Mouse (Mus musculus): Measurements from ENCODE around the gene Zcwpw1. TPM values are rescaled to one million over a fixed set of nuclear protein-coding genes. Genes with fewer than 3 reads are reported as not detected.

Zcwpw1 gene
- total and polyA plus RNA-seq, 3 experiments: 11.1 to 16.0 TPM; not detected in 1

DNA sequence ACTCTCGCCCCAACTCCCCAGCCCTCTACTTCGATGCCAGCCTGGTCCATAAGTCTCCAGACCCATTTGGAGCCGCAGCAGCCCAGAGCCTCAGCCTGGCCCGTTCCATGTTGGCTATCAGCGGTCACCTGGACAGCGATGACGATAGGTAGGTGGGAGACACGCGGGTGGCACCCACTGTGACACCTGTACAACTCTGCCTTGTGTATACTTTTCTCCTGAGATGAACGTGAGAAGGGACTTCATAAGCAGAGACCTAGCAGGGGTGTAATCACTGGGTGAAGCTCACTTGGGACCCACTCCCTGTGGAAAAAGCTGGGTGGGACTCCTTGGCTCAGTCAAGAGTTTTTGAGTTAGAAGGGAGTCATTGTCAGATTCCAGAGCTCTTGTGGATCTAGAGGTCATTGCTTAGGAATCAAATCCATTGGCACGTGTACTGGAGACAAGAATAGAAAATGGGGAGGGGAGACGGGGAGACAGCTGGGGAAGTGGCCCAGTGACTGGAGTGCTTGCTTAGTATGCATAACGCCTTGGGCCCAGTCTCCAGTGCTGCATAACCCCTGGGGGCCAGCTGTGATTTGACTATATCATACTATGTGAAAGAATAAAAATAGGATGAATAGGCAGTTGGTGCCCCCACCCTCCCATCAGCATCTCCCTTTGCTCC is 36.2 kb upstream of the Zcwpw1 start:
- no peak for DNase-seq (ENCODE audit: low read depth, low spot score)
- Histone ChIP-seq H3K9ac (ENCODE audit: control insufficient read depth, low read depth, low read length, poor library complexity, severe bottlenecking) (no peak overlapping the region), H3K27ac (ENCODE audit: control insufficient read depth, low read depth, low read length) (no peak overlapping the region), H3K79me2 (ENCODE audit: control insufficient read depth, insufficient read depth, low read length, poor library complexity) (peaks cover 29% of the 10 kb centered on the region), H3K27me3 (ENCODE audit: control insufficient read depth in 1 of 2, insufficient read depth in 2 of 2, low read length in 2 of 2) (no peaks in the 10 kb centered on the region), H3K4me1 (ENCODE audit: control insufficient read depth in 1 of 2, insufficient read depth in 2 of 2, low read length in 2 of 2) (peaks cover 3 to 15% of the 10 kb centered on the region in 2 experiments; a peak in 3 of 4 replicates), H3K9me3 (replicated peaks; ENCODE audit: insufficient read depth, low read length) (no peaks in the 10 kb centered on the region), H3K36me3 (ENCODE audit: control insufficient read depth in 1 of 2, insufficient read depth in 2 of 2, low read length in 2 of 2) (peaks cover 7 to 15% of the 10 kb centered on the region in 2 experiments), H3K4me3 (ENCODE audit: control insufficient read depth in 1 of 2, insufficient read depth in 1 of 2, low read depth in 2 of 2, low read length in 2 of 2) (no peak overlapping the region)
- TF ChIP-seq RCOR1 (IDR thresholded peaks at IDR 0.05; ENCODE audit: low read depth, low read length) (no peak), ZKSCAN1 (IDR thresholded peaks at IDR 0.05; ENCODE audit: low read depth, low read length) (no peak), ETS1 (IDR thresholded peaks at IDR 0.05; ENCODE audit: low read depth, low read length) (no peak), E2F4 (IDR thresholded peaks at IDR 0.05; ENCODE audit: borderline replicate concordance, low read depth, low read length) (no peak), POLR2AphosphoS2 (IDR thresholded peaks at IDR 0.05; ENCODE audit: low read length) (no peak)

DNA sequence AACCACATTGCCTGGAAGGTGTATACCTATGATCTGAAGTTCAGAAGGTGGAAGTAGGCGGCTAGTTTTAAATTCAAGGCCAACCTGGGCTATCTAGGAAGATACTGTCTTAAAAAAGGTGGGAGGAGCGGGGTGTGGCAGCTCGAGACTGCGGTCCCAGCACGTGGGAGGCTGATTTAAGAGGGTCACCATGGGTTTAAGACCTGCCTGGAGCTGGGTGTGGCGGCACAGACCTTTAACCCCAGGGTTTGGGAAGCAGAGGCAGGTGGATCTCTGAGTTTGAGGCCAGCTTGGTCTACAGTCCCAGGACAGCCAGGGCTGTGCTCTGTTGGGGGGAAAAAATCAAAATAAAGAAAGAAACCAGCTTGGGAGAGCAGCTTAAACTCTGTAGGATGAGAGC is 35.6 kb upstream of the Zcwpw1 start:
- Histone ChIP-seq H3K9ac (ENCODE audit: control insufficient read depth, low read depth, low read length, poor library complexity, severe bottlenecking) (no peak overlapping the region), H3K27me3 (ENCODE audit: control insufficient read depth in 1 of 2, insufficient read depth in 2 of 2, low read length in 2 of 2) (no peaks in the 10 kb centered on the region), H3K4me3 (ENCODE audit: control insufficient read depth in 1 of 2, insufficient read depth in 1 of 2, low read depth in 2 of 2, low read length in 2 of 2) (no peak overlapping the region), H3K4me1 (ENCODE audit: control insufficient read depth in 1 of 2, insufficient read depth in 2 of 2, low read length in 2 of 2) (peaks cover 3 to 15% of the 10 kb centered on the region in 2 experiments; a peak in 3 of 4 replicates), H3K27ac (ENCODE audit: control insufficient read depth, low read depth, low read length) (no peak overlapping the region), H3K79me2 (ENCODE audit: control insufficient read depth, insufficient read depth, low read length, poor library complexity) (peaks cover 22% of the 10 kb centered on the region), H3K36me3 (ENCODE audit: control insufficient read depth in 1 of 2, insufficient read depth in 2 of 2, low read length in 2 of 2) (peaks cover 7 to 15% of the 10 kb centered on the region in 2 experiments), H3K9me3 (replicated peaks; ENCODE audit: insufficient read depth, low read length) (no peaks in the 10 kb centered on the region)
- TF ChIP-seq ELF1 (IDR thresholded peaks at IDR 0.05; ENCODE audit: low read depth, low read length): no peak
- no peak for TF ChIP-seq RAD21 (IDR thresholded peaks at IDR 0.05; ENCODE audit: low read depth, low read length)
- TF ChIP-seq TAL1 (IDR thresholded peaks at IDR 0.05; ENCODE audit: low read length): no peak
- TF ChIP-seq KAT2A (conservative IDR thresholded peaks at IDR 0.05; ENCODE audit: low read depth, low read length): no peak
- no peak for DNase-seq (ENCODE audit: low read depth, low spot score)

- Histone ChIP-seq H3K9ac (ENCODE audit: control insufficient read depth, low read depth, low read length, poor library complexity, severe bottlenecking) (no peak overlapping the region), H3K36me3 (ENCODE audit: control insufficient read depth in 1 of 2, insufficient read depth in 2 of 2, low read length in 2 of 2) (peaks cover 7 to 12% of the 10 kb centered on the region in 2 experiments), H3K9me3 (replicated peaks; ENCODE audit: insufficient read depth, low read length) (no peaks in the 10 kb centered on the region), H3K27me3 (ENCODE audit: control insufficient read depth in 1 of 2, insufficient read depth in 2 of 2, low read length in 2 of 2) (no peaks in the 10 kb centered on the region), H3K4me1 (ENCODE audit: control insufficient read depth in 1 of 2, insufficient read depth in 2 of 2, low read length in 2 of 2) (peaks cover 3 to 8% of the 10 kb centered on the region in 2 experiments; a peak in 3 of 4 replicates), H3K4me3 (ENCODE audit: control insufficient read depth in 1 of 2, insufficient read depth in 1 of 2, low read depth in 2 of 2, low read length in 2 of 2) (no peak overlapping the region), H3K79me2 (ENCODE audit: control insufficient read depth, insufficient read depth, low read length, poor library complexity) (peaks cover 11% of the 10 kb centered on the region), H3K27ac (ENCODE audit: control insufficient read depth, low read depth, low read length) (no peak overlapping the region)
- no peak for DNase-seq (ENCODE audit: low read depth, low spot score)
- TF ChIP-seq MYC (IDR thresholded peaks at IDR 0.05; ENCODE audit: low read depth, low read length) (no peak), TAL1 (IDR thresholded peaks at IDR 0.05; ENCODE audit: low read length) (no peak), ZKSCAN1 (IDR thresholded peaks at IDR 0.05; ENCODE audit: low read depth, low read length) (no peak), CHD1 (IDR thresholded peaks at IDR 0.05; ENCODE audit: low read depth, low read length) (no peak), ZC3H11A (IDR thresholded peaks at IDR 0.05; ENCODE audit: low read depth, low read length) (no peak), POLR2AphosphoS5 (IDR thresholded peaks at IDR 0.05; ENCODE audit: borderline replicate concordance, low read depth, low read length) (no peak), E2F4 (IDR thresholded peaks at IDR 0.05; ENCODE audit: borderline replicate concordance, low read depth, low read length) (no peak), HCFC1 (IDR thresholded peaks at IDR 0.05; ENCODE audit: low read depth, low read length) (no peak), SMC3 (IDR thresholded peaks at IDR 0.05; ENCODE audit: low read depth, low read length) (no peak), TBP (IDR thresholded peaks at IDR 0.05; ENCODE audit: low read depth, low read length) (no peak), CTCF (IDR thresholded peaks at IDR 0.05 in 2 of 3, conservative IDR thresholded peaks at IDR 0.05 in 1 of 3; ENCODE audit: control insufficient read depth in 1 of 3, insufficient read depth in 1 of 3, low read depth in 2 of 3, low read length in 3 of 3, poor library complexity in 1 of 3, severe bottlenecking in 1 of 3) (no peak), JUND (IDR thresholded peaks at IDR 0.05; ENCODE audit: low read depth, low read length) (no peak), MAFK (IDR thresholded peaks at IDR 0.05; ENCODE audit: borderline replicate concordance, low read depth, low read length) (no peak), EP300 (IDR thresholded peaks at IDR 0.05; ENCODE audit: low read depth in 1 of 2, low read length in 2 of 2) (no peak), NELFE (IDR thresholded peaks at IDR 0.05; ENCODE audit: low read depth, low read length) (no peak), POLR2AphosphoS2 (IDR thresholded peaks at IDR 0.05; ENCODE audit: low read length) (no peak), MYB (IDR thresholded peaks at IDR 0.05; ENCODE audit: low read depth, low read length) (no peak), MXI1 (IDR thresholded peaks at IDR 0.05; ENCODE audit: low read depth, low read length) (no peak)
These were observed 34.3 kb upstream of the Zcwpw1 start for GRCm38 (mm10) chr5:137753111-137753832.
